Mouse (Mus musculus) gastrocnemius, postnatal 25 days (tissue): ENCODE measurements around the gene Rwdd2a. TPM values are rescaled to one million over a fixed set of nuclear protein-coding genes. Genes with fewer than 3 reads are reported as not detected.
A peak's percentile ranks its signal among the peaks of the same experiment; 100 is the strongest.

Experiments used
- DNase-seq: peaks from one replicate; pipeline ENCODE4 v3.0.0; 2022
- long read RNA-seq, 2 experiments: library from polyadenylated mRNA; stranded (forward); transcript quantifications; one replicate each; pipeline ENCODE4 v2.0.0; 2021
- total RNA-seq, 2 experiments: library from RNA; stranded (reverse); gene quantifications; 1 replicate in 1 of 2; 2 replicates in 1 of 2; pipeline ENCODE4 v1.2.3; 2021

The Rwdd2a gene
- under 1 TPM; 0.26 to 0.27 TPM for total RNA-seq
- long read RNA-seq, experiment 1, partial matches to known transcripts = 0 of 1 reads
- long read RNA-seq, experiment 1, other reads (novel, unspliced or antisense) = 0 of 1 reads
- long read RNA-seq, experiment 2 = 0 reads

GRCm38 (mm10) chr9:86571540-86572135 is at the start of gene Rwdd2a, which contains the start of gene Pgm3:
Rwdd2a (plus strand) TSS chr9:86571991.
Pgm3 (minus strand) TSS chr9:86571842.
- peak; percentile 96 for DNase-seq

DNA sequence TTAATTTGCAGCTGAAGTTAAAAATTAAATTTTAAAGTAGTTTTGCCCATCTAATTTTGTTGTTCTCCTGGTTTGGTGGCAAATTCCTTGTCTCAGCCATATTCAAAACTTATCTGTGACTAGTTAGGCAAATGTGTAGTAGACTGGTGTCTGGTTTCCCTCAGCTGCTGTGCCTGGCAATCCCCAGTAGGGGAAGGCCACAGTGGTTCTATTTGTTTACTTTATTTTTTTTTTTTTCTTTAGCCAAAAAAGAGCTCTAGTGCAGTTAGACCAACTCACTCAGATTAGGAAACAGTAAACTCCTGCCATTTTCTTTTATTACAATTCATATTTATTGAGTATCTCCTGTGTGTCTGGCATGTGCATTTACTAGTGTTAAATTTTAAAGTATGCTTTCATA is 49.5 kb upstream of the Rwdd2a start:
- no peak for DNase-seq

GRCm38 (mm10) chr9:86525600-86525999 is 46.2 kb upstream of the Rwdd2a start:
- DNase-seq = no peak

- no peak for DNase-seq
These were observed 37.7 kb upstream of the Rwdd2a start for GRCm38 (mm10) chr9:86534071-86534470.

- no peak for DNase-seq
These were observed 28.3 kb upstream of the Rwdd2a start for GRCm38 (mm10) chr9:86543451-86543850.

- no peak for DNase-seq
These were observed 27.2 kb upstream of the Rwdd2a start for GRCm38 (mm10) chr9:86544559-86544958.

GRCm38 (mm10) chr9:86549637-86550162 is 22.1 kb upstream of the Rwdd2a start:
- DNase-seq = no peak

DNA sequence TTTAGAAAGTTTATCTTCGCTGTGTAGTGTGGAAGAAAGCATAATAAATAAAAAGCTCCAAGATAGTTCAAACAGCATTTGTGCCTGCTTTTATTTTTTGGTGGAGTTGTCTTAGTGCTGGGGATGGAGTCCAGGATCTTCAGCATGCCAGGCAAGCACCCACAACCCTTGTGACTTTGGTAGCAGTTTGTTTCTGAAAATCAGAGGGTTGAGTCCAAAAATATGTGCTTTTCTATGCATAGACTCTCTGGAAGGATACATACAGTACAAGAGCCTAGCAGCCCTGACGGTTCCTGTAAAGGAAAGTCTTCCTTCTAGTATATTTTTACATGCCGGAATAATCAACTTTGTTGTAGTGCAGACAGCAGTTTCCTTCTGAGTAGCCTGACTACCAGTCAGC is 21.1 kb upstream of the Rwdd2a start:
- no peak for DNase-seq

- no peak for DNase-seq
These were observed 17.9 kb upstream of the Rwdd2a start for GRCm38 (mm10) chr9:86553886-86554285.

- no peak for DNase-seq
These were observed 17.1 kb upstream of the Rwdd2a start for GRCm38 (mm10) chr9:86554641-86555040.

- DNase-seq = no peak
These were observed 11.2 kb upstream of the Rwdd2a start for GRCm38 (mm10) chr9:86560543-86560942.

GRCm38 (mm10) chr9:86569314-86569910 is 2.4 kb upstream of the Rwdd2a start:
- DNase-seq = no peak

DNA sequence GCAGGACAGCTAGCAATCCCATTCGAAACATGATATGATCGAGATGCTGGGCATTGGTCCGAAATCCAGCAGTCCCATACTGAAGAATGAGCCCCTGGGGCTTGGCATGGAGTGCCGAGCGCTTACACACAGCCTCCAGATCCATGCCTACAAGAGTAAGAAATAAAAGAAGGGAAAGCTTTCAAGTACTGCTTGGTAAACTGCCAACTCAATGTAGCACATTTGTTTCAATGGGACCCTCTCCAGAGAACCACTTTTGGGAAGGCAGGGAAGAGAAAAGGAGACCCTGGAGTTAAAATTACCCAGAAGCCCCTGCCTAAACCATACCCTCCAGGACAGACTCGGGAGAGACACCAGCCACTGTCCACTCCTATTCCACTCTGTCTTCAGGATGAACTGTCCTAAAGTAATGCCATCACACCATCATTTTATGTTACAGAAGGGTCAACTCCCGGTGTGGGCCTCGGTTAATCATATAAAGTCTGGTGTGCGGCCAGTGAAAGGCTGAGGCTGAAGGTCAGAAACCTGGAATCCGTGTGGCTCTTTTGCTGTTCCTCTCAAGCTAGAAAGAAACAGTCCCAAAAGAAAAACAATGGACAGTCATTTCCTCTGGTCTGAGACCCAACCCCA is 1.4 kb upstream of the Rwdd2a start:
- no peak for DNase-seq

DNA sequence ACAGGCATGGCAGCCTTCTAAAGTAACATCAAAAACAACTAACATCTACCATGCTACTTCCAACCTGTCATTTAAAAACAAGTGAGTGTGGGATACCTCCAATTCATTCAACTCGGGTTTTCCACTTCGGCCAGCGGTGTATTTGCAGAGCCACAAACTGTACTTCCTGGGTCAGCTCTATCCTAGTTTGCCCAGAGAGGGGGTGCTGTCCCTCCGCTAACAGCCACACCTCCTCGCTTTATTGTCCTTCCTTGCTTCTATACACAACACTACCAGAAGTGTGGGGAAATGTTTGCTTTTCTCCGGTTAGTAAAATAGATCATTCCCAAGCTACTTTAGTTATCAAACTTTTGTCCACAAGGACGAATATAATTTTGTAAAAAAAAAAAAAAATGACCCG is 845 bp upstream of the Rwdd2a start:
- DNase-seq = no peak

- peak; percentile 39 for DNase-seq
These were observed 405 bp downstream of the Rwdd2a start for GRCm38 (mm10) chr9:86572196-86572595.

- DNase-seq = peak; percentile 39
These were observed 973 bp downstream of the Rwdd2a start for GRCm38 (mm10) chr9:86572636-86573291.

- no peak for DNase-seq
These were observed 2.0 kb downstream of the Rwdd2a start for GRCm38 (mm10) chr9:86573616-86574303.

GRCm38 (mm10) chr9:86575178-86575577 is 3.4 kb downstream of the Rwdd2a start:
- DNase-seq = no peak

DNA sequence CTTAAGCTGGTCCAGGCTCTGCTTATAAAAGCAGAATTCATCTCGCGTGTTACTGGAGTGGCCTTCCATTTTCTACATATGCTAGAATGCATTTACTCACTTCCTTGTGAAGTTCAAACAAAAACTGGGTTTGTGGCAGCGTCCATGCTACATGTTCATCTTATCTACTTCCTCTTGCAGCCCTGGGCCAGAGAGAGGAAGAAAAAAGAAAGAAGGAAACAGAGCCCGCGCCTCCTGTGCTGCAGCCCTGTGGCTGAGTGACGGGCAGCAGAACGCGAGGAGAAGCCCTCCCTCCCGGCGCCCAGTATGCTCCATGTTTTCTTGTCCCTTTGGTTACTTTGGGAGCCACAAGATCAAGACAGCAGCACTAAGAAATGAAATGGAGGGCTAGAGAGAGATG is 7.9 kb downstream of the Rwdd2a start:
- no peak for DNase-seq

- DNase-seq = peak; percentile 30
These were observed 11.9 kb downstream of the Rwdd2a start for GRCm38 (mm10) chr9:86583740-86584139.

DNA sequence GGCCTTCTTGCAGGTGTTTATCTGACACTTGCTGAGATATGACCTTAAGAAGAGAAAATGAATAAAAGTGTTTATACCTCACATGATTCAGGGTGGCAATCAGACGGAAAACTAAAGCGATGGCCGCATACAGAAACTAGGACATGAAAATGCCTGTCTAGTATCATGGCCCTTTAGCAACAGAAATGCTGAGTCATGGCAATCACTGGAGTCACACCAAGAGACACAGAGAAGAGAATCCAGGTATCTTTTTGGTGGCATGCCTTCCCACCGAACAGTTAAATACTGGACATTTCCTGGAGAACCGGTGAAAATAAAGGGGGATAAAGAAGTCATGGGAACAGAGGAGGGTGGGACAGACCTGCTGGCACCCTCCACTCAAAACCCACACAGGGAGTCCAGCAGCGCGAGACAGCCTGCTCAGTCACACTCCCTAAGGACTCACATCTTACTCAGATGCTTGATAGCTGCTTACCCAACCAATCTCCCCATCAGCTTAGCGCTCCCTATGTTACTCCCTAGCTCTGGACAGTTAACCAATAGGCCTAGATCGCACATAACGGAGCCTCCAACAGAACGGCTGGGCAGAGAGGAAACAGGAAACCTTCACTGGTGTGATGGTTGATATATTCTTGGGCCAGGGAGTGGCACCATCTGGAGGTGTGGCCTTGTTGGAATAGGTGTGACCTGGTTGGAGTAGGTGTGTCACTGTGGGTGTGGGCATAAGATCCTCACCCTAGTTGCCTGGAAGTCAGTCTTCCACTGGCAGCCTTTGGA is 15.4 kb downstream of the Rwdd2a start:
- DNase-seq = no peak
